Mouse (Mus musculus) C2C12 (cell line): ENCODE measurements at regions not wholly inside any gene's neighbourhood (a gene's known extent, or its start where the extent isn't known, plus 50 kb on each side); places are given as distances from the start of the nearest gene placed in this dataset.

Experiments
- H3K27me3 ChIP-seq: one replicate; pipeline ENCODE4 v1.6.1; 2011; ENCODE audit not compliant: control insufficient read depth, insufficient read depth, insufficient read length
- H3K36me3 ChIP-seq: one replicate; pipeline ENCODE4 v1.6.1; 2011; ENCODE audit not compliant: control insufficient read depth, insufficient read depth
- H3K4me3 ChIP-seq: one replicate; pipeline ENCODE4 v1.5.1; 2011; ENCODE audit warnings: mild to moderate bottlenecking, control low read depth; ENCODE audit not compliant: poor library complexity, insufficient read depth, severe bottlenecking
- H3K79me2 ChIP-seq: one replicate; pipeline ENCODE4 v1.6.1; 2011; ENCODE audit not compliant: control insufficient read depth, insufficient read depth
- H3K79me3 ChIP-seq: one replicate; pipeline ENCODE4 v1.6.1; 2011; ENCODE audit warnings: low read depth, control low read depth
- H3ac ChIP-seq: one replicate; pipeline ENCODE3; 2011; ENCODE audit warnings: low read depth; ENCODE audit not compliant: control insufficient read depth, insufficient read length
- CEBPB ChIP-seq: IDR thresholded peaks from one replicate; pipeline ENCODE4 v1.6.1; 2011; ENCODE audit warnings: low read depth, mild to moderate bottlenecking, control low read depth, moderate library complexity
- CTCF ChIP-seq: IDR thresholded peaks from one replicate; pipeline ENCODE4 v1.5.1; 2011; ENCODE audit not compliant: control insufficient read depth, insufficient read depth, insufficient read length
- FOSL1 ChIP-seq: IDR thresholded peaks from one replicate; pipeline ENCODE4 v1.8.0; 2011; ENCODE audit warnings: mild to moderate bottlenecking, low read length; ENCODE audit not compliant: poor library complexity, insufficient read depth, severe bottlenecking
- MAX ChIP-seq: IDR thresholded peaks from one replicate; pipeline ENCODE4 v1.6.1; 2011; ENCODE audit warnings: mild to moderate bottlenecking, control low read depth
- MYOD1 ChIP-seq: IDR thresholded peaks from one replicate; pipeline ENCODE4 v1.6.1; 2011; ENCODE audit warnings: low read depth; ENCODE audit not compliant: control insufficient read depth, insufficient read length
- MYOG ChIP-seq: IDR thresholded peaks from one replicate; pipeline ENCODE4 v1.6.1; 2011; ENCODE audit not compliant: control insufficient read depth, insufficient read length; ENCODE audit errors: extremely low read depth
- USF1 ChIP-seq: IDR thresholded peaks from one replicate; pipeline ENCODE4 v1.6.1; 2011; ENCODE audit warnings: low read depth, mild to moderate bottlenecking, control low read depth, moderate library complexity

DNA sequence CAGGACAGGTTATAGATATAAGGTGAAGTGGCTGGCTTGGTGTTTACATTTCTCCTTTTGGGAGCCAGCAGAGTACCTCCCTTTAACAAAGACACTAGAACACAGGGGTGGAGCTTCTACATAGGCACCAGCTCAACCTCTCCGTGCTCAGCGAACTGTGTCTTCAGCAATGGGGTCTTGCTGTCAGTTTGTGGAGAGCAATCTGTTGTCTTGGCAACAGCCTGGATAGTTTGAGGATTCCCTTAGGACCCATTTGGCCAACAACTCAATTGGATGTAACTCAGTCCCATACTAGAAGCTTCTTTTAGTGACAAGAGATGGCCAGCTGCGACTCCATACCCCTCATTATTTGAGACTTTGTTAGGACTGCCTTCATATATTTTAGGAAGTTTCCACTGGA is 54.0 kb upstream of the Tgm3 start:
- peaks cover 36% of the 10 kb centered on the region for H3K27me3 ChIP-seq
- H3ac ChIP-seq, result no peak overlapping the region
- H3K79me3 ChIP-seq, result no peaks in the 10 kb centered on the region
- no peaks in the 10 kb centered on the region for H3K36me3 ChIP-seq
- no peak overlapping the region for H3K4me3 ChIP-seq
- no peaks in the 10 kb centered on the region for H3K79me2 ChIP-seq
- TF ChIP-seq MAX, result no peak
- TF ChIP-seq USF1, result no peak
- TF ChIP-seq FOSL1, result no peak
- TF ChIP-seq MYOD1, result no peak
- TF ChIP-seq CEBPB, result no peak
- TF ChIP-seq CTCF, result no peak
- TF ChIP-seq MYOG, result no peak

DNA sequence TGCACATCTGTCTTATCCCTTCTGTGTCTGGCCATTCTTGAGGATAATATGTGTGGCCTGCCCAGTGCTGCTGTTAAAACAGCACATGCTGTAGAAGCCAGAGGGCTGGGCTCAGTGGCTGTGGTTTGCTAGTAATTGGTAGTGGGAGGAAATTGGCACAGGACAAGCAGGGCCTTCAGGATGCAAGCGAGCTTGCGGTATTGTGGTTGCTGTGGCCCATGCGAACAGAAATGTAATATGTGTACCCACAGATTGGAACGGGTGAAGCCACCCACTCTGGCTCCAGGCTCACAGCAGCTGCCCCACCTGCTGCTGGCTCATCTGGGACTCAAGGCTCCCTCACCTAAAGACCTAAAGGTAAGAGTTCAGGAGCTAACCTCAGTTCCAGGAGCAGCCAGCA is 51.8 kb upstream of the Tgm3 start:
- no peak overlapping the region for H3ac ChIP-seq
- H3K36me3 ChIP-seq, result no peaks in the 10 kb centered on the region
- H3K27me3 ChIP-seq, result peaks cover 40% of the 10 kb centered on the region
- H3K79me3 ChIP-seq, result no peaks in the 10 kb centered on the region
- TF ChIP-seq FOSL1, result no peak
- TF ChIP-seq CEBPB, result no peak
- no peak for TF ChIP-seq CTCF
- TF ChIP-seq MYOD1, result peak; percentile 39
- TF ChIP-seq USF1, result no peak
- no peak for TF ChIP-seq MYOG
- peak; percentile 71 for TF ChIP-seq MAX
- H3K4me3 ChIP-seq, result no peak overlapping the region
- no peaks in the 10 kb centered on the region for H3K79me2 ChIP-seq

DNA sequence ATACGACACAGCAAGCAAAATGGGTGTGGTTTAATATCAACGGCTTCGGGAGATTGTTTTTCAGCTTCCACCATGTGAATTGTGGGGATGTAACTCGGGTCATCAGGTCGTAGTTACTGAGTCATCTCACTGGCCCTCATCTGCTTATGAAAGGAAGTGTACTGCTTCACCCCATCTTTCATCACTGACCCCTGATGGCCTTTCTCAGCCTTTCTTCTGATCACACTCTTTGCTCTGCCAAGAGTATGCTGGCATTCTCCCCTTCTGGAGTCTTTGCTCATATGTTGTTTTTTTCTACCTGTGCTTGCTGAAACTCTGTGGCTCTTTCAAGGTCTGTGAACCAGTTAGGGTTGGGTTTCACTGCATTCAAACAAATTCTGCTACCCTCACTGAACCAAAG is 50.6 kb upstream of the Tgm3 start:
- H3K27me3 ChIP-seq, result peaks cover 35% of the 10 kb centered on the region
- no peaks in the 10 kb centered on the region for H3K79me2 ChIP-seq
- no peaks in the 10 kb centered on the region for H3K79me3 ChIP-seq
- no peak overlapping the region for H3ac ChIP-seq
- H3K4me3 ChIP-seq, result no peak overlapping the region
- TF ChIP-seq CEBPB (no peak), CTCF (no peak), MAX (no peak), USF1 (no peak), FOSL1 (no peak), MYOD1 (no peak), MYOG (no peak)
- no peaks in the 10 kb centered on the region for H3K36me3 ChIP-seq
